Mouse (Mus musculus): ENCODE data around the gene Mrpl51. TPM values are rescaled to one million over a fixed set of nuclear protein-coding genes. Genes with fewer than 3 reads are reported as not detected.

Mrpl51 gene
- polyA plus RNA-seq (2012; rRNA removed; ENCODE audit: low replicate concordance) = 36.1 and 67.8 TPM in 2 replicates

DNA sequence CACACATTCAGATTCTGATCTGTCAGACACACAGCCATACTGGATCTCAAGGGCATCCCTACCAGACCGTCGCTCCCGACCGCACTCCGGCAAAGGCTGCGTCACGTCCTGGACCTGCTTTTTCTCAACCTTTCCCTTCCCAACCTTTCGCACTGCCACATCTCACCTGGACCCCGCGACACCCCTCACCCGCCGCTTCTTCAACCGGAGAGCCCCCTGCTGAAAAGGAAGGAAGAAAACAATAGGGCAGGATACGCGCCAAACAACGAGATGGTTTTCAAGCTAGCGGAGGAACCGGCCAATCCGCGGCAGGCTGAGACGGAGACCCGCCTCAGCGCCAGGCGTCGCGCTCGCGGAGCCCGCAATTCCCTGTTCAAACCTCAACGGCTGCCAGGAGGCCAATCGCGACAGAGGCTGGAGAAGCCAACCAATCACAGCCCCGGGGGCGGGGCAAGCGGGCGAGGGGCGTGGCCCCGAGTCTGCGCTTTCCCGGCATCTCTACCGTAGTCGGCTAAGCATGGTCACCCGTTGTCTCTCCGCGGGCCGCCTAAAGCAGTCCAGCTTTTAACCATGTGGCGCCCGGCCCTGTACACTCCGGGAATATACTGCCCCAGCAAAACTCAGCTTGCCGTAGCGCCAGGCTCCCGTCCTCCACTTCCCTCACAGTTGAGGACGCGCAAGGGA is at the start of gene Mrpl51, which contains the start of gene Ncapd2:
TSS of gene Mrpl51 (plus strand) at position 470 of the 684 bp plus-strand sequence.
TSS of gene Ncapd2 (minus strand) at position 370 of the 684 bp plus-strand sequence.

DNA sequence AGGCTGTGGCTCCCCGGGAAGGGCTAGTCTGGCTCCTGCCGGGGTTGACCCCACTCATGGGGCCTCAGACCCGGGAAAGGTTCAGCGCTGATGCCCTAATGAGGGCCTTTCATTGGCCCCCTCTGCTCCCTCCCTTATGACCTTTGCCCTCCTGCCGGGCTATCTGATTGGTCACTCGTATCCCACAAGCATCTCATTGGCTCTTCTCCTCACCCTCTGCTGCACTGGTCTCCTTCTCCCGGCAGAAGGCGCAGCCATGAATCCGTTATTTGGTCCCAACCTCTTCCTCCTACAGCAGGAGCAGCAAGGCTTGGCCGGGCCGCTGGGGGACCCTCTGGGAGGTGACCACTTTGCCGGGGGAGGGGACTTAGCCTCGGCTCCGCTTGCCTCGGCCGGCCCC is 46.6 kb upstream of the Mrpl51 start, which contains the start of gene Iffo1:
TSS of gene Iffo1 (plus strand) at position 241 of the 400 bp plus-strand sequence.

DNA sequence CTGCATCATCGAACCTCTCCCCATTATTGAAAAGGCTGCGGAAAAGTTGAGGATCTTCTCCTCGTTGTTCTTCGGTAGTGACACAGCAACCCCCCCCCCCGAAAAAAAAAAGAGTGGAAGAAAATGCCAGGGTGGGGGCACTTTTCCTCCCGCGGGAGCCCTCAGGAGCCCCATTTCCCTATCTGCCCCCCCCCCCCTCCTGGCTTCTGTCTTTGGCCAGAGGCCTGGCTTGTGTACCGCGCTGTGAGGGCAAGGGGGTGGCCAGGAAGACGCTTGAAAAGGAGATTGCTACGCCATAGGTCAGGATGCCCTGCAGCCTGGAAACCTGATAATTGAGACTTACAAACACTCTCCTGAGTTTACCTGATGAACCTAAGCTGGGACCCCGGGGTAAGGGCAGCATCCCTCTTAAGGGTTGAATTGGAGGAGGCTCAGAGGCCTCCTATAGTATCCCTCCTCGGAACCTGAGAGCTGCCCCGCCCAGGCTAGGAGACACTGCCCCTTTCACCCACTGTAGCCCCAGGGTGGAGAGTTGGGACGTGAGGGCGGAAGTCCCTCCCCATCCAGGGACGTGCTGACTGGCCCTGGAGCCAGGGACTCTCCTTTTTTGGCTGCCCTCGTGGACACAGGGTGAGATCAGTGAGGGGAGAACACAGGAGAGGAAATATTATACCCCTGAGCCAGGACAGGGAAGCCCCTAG is 25.4 kb upstream of the Mrpl51 start, which contains the start of gene Gapdh:
TSS of gene Gapdh (minus strand) at position 417 of the 701 bp plus-strand sequence.

DNA sequence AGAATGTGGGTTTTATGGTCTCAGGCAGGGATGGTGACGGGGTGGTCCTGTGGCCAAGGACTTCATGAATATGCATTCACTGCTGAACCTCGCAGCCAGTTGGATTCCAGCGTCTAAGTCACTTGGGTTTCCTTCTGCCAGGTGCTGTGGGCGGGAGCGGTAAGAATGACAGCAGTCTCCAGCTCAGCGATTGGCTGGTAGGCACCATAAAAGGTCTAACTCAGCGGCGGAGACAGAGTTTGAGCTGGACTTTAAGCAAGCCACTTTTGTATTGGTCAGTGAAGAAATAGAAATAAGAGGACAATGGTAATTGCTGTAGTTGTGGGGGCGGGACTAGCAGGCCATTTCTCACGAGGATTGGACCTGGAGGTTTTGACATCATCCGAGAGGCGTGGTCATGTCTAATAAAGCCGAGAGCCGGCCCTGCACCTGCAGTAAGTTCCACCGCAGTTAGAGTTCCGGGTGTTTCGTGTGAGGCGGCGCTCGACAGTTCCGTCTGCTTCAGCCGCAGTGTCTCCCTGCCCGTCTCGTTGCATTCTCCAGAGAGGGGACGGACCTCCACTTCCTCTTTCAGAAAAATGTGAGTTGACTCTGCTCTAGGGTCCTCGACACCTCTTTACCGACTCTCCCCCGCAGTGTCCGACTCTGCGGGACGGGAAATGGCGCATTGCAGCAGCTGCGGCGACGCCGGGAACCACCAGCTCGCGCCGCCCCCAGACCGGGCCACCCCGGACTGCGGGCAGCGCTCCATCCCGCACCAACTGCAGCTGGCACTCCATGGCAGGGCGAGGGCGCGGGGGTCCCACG is 23.8 kb downstream of the Mrpl51 start, which contains the start of gene Vamp1:
TSS of gene Vamp1 (plus strand) at position 404 of the 807 bp plus-strand sequence.

DNA sequence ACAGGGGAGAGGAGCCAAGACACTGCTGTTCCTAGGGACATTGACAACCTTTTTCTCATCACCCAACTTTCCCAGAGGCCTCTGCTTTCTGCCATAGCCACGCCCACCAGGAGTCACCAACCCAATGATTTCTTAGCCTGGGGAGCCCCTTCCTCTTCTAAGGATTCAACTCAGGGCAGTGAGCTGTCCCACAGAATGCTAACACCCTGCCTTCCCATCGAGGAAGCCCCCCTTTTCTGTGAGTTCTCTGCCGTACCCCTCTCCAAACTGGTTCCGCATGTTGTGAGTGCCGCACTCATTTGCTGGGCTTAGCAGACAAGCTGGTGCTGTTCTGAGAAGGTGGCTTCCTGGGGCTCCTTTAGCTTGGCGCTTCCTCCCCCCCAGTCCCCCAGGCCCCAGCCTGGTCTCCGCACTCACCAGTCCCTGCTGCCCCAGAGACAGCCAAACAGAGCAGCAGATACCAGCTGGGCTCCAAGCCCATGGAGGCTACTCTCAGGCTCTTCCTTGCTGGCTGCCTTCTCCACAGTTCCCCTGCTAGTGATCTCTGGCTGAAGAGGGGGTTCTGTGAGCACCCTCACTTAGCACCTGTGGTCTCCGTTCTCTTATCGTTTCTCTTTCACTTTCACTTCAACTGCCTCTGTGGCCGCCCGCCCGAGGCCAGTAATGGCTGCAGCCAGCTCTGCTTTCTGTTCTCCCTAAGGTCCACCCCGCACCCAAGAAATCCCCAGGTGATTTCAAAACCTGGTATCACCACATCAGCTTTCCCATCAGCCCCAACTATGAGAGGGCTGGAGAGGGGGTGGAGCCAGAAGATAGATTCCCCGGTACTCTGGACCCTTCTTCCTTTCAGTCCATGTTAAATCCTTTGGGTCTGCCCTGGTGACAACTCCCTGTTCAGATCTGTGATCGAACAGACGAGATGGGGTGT is 39.8 kb downstream of the Mrpl51 start, which contains the start of gene Tapbpl:
TSS of gene Tapbpl (minus strand) at position 744 of the 928 bp plus-strand sequence.

DNA sequence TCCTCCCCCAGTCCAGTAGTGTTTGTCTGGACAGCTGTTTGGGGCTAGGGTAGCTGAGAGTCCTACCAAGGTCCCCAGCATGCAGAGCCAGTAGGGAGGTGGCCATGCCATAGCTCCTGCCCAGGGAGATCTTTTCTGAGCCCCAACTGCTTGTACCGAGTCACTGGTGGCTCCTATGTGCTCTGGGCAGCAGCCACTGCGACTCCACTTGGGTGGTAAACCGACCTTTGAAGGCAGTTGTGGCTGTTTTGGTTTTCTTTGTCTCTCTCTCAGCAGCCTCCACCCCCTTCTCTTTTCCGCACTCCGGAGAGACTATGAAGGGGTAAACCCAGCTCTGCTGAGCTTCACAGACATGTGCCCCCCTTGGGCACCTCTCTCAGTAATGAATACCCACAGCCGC is 45.2 kb downstream of the Mrpl51 start, which contains the start of gene Cd27:
TSS of gene Cd27 (minus strand) at position 229 of the 400 bp plus-strand sequence.

Other genes with a start within 250 kb of the Mrpl51 start
- gene Cops7a, start 226.3 kb upstream of the Mrpl51 start, polyA plus RNA-seq (2012; rRNA removed; ENCODE audit: low replicate concordance) = 120 and 168 TPM in 2 replicates
- 3.2 and 4.2 TPM in 2 replicates for gene Pianp, start 195.1 kb upstream of the Mrpl51 start, polyA plus RNA-seq (2012; rRNA removed; ENCODE audit: low replicate concordance)
- gene Zfp384, start 182.7 kb upstream of the Mrpl51 start, polyA plus RNA-seq (2012; rRNA removed; ENCODE audit: low replicate concordance) = 34.6 and 47.6 TPM in 2 replicates
- 32.0 and 39.8 TPM in 2 replicates for gene Ing4, start 152.0 kb upstream of the Mrpl51 start, polyA plus RNA-seq (2012; rRNA removed; ENCODE audit: low replicate concordance)
- 11.1 and 17.9 TPM in 2 replicates for gene Acrbp, start 142.1 kb upstream of the Mrpl51 start, polyA plus RNA-seq (2012; rRNA removed; ENCODE audit: low replicate concordance)
- gene Lpar5, start 123.9 kb upstream of the Mrpl51 start, polyA plus RNA-seq (2012; rRNA removed; ENCODE audit: low replicate concordance) = 129 and 167 TPM in 2 replicates
- gene Chd4, start 95.8 kb upstream of the Mrpl51 start, polyA plus RNA-seq (2012; rRNA removed; ENCODE audit: low replicate concordance) = 19.3 and 20.9 TPM in 2 replicates
- 6.3 and 8.1 TPM in 2 replicates for gene Nop2, start 59.9 kb upstream of the Mrpl51 start, polyA plus RNA-seq (2012; rRNA removed; ENCODE audit: low replicate concordance)
- 8.8 and 10.6 TPM in 2 replicates for gene Iffo1, start 46.6 kb upstream of the Mrpl51 start, polyA plus RNA-seq (2012; rRNA removed; ENCODE audit: low replicate concordance)
- gene Gapdh, start 25.3 kb upstream of the Mrpl51 start, polyA plus RNA-seq (2012; rRNA removed; ENCODE audit: low replicate concordance) = 4,213 and 4,236 TPM in 2 replicates
- gene Ncapd2, start 100 bp upstream of the Mrpl51 start, polyA plus RNA-seq (2012; rRNA removed; ENCODE audit: low replicate concordance) = 47.2 and 47.9 TPM in 2 replicates
- 6.9 and 10.7 TPM in 2 replicates for gene Vamp1, start 23.8 kb downstream of the Mrpl51 start, polyA plus RNA-seq (2012; rRNA removed; ENCODE audit: low replicate concordance)
- gene Tapbpl, start 40.1 kb downstream of the Mrpl51 start, polyA plus RNA-seq (2012; rRNA removed; ENCODE audit: low replicate concordance) = 25.3 and 44.5 TPM in 2 replicates
- 1.6 and 3.5 TPM in 2 replicates for gene Cd27, start 45.2 kb downstream of the Mrpl51 start, polyA plus RNA-seq (2012; rRNA removed; ENCODE audit: low replicate concordance)
- gene Tuba3a, start 94.2 kb downstream of the Mrpl51 start, polyA plus RNA-seq (2012; rRNA removed; ENCODE audit: low replicate concordance) = 0.09 TPM in 1 of 2 replicates, not detected in the other
- 182 and 267 TPM in 2 replicates for gene Ltbr, start 122.1 kb downstream of the Mrpl51 start, polyA plus RNA-seq (2012; rRNA removed; ENCODE audit: low replicate concordance)
- 9.8 and 19.9 TPM in 2 replicates for gene Scnn1a, start 128.9 kb downstream of the Mrpl51 start, polyA plus RNA-seq (2012; rRNA removed; ENCODE audit: low replicate concordance)
- gene Tnfrsf1a, start 157.6 kb downstream of the Mrpl51 start, polyA plus RNA-seq (2012; rRNA removed; ENCODE audit: low replicate concordance) = 150 and 220 TPM in 2 replicates
- gene Plekhg6, start 189.0 kb downstream of the Mrpl51 start, polyA plus RNA-seq (2012; rRNA removed; ENCODE audit: low replicate concordance) = 26.6 and 65.1 TPM in 2 replicates

Data from duodenum, adult 2 months (tissue).